Mouse (Mus musculus): Measurements from ENCODE around the gene Vgll4.
A peak's percentile ranks its signal among the peaks of the same experiment; 100 is the strongest.

Gene Vgll4

DNA sequence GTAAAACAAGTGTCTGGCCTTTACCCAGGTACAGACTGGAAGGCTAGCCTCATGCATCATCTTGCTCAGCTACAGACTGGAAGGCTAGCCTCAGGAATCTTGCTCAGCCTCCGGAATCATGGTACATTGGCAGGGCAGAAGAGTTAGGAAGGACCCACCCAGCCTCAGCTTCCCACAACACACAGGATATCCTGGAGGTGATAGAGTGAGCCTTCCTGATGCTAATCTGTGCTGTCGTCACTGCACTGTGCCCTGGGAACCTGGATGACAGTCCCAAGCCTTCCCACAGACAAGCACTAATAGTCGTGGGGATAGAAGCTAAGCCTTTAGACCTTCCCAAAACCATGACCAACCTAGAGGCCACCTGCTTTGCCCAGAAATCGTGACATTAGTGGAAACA lies 103.2 kb downstream of the Vgll4 start:
- DNase-seq = peak; percentile 96

DNA sequence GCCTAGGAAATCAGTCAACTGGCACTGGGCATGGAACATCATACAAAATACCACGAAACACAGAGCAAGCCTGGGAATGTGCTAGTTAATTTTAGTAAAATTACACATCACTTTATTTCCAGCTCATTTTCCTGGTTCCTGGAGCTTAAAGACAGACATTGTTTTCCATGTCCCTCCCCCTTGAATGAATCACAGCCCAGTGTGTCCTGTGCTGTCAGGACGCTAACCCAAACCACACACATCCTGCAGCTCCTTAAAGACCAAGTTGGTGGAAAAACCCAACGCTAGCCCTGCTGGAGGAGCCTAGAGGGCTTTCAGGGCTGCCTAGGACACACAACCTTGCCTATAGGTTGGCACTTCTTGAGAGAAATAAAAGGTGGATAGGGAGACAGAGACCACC lies 103.7 kb downstream of the Vgll4 start:
- DNase-seq = no peak

DNA sequence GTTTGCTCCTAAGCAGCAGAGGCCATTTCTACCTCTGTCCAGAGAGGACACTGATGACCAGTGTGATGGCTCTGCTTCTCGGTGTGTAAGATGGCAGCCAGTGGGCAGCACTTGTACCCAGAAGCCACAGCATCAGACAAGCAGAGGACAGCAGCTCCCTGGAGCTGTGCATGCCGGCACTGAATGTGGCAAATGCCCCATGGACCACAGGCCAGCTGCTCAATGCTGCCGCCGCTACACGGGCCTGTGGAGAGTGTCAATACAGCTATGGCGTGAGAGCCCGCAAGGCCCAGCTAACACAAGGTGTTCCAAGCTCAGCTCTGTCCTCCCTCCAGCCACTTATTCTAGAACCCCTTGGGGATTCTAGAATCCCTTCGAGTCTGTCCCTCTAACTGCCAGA lies 105.4 kb downstream of the Vgll4 start:
- no peak for DNase-seq

DNA sequence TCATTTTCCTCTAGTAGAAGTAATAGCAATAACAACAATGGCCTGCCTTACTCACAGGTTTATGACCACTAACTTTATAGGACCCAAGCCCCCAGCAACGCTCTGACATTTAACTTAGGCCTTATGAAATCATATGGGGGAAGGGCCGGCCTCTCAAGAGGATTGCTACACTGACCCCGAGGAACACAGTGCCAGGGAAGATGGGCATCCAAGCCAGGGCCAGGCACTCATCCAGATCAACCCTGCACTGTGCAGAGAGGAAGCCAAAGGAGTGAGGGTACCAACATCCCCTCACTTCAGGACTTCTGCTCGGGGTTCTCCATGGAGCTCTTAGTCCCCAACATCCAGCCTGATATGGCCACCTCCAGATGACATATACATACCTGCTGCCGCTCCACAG lies 106.3 kb downstream of the Vgll4 start:
- DNase-seq = no peak

DNA sequence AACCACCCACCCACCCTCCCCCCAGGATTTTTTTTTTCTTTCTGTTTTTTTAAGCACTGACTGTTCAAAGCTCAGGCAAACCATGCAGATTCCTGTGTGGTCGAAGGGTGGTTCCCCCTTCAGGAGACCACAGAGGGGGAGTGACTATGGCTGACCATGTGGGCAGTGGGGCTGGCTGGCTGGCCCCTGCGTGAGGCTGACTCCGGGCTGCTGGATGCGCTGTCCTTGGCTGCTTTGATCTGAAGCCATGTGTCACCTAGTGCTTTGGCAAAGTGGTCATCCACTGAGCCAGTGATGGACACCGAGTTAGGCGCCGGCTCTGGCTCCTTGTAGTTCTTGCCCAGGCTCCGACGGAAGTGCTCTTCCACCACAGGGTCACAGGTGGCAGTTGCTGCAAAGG lies 107.7 kb downstream of the Vgll4 start:
- DNase-seq = no peak

DNA sequence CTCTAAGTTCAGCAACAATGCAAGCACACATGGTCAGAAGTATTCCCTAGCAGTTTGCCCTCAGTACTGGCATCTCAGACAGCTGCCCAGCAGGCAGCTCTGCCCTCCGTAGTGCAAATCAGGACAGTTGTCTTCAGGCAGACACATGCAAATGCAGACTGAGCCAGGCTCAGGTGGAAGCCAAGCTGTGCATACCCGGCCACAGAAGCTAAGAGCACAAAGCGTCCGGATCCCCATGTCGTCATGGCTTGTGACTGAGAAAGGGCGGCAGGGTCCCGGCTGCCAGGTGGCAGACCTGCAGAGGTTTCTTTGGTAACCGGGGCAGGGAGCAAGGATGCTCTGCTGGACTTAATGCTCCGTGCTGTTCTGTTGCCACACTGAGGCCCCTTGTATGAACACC lies 108.2 kb downstream of the Vgll4 start:
- DNase-seq = peak; percentile 92

DNA sequence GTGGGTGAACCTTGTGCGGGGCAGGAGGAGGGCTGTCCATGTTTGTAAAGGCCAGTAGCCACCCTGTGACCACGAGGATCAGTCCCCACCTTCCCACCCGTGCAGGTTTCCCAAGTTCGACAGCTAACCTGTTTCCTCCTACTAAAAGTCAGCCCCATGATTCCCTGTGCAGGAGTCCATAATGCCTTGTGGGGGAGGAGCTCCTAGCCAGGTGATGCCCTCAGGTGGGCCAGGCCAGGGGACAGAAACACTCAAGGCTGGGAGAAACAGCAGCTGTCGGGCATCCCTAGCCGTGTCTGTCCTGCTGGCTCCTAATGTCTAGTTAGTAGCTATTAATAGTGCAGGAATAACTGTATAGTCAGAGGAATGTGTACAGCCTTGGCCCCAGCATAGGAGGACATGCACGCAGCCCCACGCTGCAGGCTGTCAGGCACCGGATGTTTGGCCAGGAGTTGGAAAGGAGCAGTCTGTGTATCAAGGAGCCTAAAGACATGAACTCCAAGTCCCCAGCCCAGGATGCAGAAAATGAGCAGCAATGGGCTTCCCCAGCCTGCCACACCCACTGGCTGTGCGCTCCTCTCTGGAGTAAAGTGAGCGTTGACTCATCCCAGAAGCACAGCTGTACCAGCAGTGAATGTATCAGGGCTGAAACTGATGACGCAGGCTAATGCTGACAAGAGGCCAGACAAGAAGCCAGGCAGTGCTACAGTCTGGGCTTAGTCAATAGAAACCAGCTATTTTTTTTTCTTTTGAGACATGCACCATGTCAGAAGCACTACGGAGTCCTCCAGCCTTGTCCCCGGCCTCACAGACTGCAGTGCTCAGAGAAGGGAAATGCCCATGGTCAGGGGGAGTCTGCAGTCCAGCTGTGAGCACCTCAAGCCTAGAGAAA lies 108.9 kb downstream of the Vgll4 start:
- peak; percentile 98 for DNase-seq

DNA sequence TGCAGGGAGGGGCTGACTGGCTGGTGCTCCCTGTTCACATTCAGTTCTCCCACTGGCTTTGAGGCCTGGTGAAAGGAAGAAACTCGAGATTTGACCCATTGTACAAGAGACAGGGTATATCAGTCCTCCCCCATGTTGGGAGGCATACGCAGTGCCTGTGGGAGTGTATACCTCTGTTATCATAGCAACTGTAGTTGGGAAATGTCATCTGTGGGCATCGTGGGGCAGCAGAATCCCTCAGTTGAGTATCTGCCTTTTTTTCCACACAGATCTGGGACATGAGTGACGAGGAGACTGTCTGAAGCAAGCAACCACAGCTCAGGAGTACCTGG lies 111.1 kb downstream of the Vgll4 start:
- no peak for DNase-seq

DNA sequence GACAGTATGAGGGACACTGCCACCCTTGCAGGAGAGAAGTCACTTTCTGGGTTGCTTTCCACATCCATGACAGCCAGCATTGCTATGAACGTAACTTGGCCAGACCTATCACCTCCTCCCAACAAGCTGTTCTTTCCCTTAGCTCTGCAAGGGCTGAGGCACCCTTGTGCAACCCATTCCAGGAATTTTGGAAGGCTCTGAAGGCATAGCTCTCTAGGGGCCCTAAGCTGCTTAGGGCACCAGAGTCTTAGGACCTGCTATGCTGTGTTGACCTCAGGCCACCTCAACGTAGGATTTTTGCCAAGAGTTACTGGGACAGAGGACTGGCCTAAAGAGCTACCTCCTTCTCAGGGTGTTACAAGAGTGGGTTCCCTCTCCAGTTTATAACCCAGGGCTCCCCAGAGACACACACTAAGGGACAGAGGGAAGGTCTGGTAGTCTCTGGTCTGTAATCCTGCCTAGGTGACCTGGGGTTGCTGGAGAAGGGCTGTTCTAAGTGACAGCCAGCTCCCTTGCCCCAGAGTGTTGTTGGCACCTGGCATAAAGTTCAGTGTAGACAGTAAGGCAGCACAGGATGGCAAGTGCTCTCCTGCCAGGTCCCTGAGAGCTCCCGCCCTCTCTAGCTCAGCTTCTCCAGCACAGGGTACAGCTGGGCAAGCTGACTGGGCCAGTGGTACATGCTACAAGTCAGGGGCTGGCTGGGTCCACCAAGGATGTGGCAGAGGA lies 111.6 kb downstream of the Vgll4 start:
- DNase-seq = peak; percentile 93

DNA sequence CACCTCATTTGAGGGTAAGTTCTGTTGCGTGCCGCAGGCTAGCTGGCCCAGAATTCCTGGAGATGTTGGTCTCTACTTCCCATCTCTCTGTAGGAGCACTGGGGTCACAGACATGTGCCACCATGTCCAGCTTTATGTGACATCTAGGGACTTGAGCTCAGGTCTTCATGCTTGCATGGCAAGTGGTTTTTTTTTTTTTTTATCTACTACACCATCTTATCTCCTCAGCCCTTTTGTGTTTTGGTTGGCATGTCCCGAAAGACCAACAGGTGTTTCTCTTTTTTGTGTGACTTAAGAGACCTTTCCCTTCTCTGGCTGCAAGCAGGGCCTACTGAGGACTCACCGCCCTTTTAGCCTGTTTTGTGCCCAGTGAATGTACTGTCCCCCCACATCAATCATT lies 113.3 kb downstream of the Vgll4 start:
- DNase-seq = no peak

DNA sequence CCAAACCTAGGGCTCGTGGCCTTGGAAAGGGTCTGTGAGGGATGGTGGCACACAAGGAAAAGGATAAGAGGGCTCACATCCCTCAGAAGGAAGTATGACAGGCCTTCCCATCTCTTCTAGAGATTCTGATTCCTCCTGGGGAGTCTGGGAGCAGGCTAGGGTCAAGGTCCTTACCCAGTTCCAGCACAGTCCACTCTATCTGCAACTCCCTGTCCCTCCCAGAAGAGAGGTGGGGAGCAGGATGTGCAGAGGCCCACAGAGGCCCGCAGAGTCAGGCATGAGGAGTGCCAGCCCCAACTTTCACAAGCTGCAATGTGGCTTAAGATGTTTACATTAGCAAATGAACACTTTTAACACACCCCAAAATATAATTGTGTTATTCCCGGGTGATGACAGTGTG lies 114.2 kb downstream of the Vgll4 start:
- no peak for DNase-seq

DNA sequence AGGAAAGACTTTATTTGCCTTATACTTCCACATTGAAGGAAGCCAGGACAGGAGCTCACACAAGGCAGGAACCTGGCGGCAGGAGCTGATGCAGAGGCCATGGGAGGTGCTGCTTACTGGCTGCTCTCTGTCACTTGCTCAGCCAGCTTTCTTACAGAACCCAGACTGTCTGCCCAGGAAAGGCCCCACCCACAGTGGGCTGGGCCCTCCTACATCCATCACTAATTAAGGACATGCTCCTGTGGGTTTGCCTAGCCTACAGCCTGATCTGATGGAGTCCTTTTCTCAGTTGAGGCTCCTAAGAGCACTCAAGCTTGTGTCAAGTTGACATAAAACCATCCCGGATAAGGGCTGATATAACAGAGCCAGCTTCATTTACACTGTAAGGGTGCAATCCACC lies 115.4 kb downstream of the Vgll4 start:
- DNase-seq = no peak

DNA sequence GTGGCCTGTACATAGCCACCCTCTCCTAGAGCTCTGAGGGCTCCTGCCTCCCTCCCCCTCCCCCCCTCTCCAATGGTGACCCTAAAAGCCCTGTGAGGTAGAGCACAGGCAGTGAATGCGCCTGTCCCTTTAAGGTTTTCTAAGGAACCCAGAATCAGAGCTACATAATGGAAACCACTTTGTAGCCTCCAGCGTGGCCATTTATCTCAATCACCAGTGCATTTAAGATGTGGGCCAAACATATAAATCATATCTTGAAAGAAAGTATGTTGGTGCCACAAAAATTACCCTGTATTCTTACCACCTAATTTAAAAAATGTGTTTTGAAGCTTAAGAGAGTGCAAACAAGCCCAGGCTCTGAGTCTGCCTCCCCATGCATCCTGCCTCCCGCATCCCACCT lies 117.1 kb downstream of the Vgll4 start:
- no peak for DNase-seq

DNA sequence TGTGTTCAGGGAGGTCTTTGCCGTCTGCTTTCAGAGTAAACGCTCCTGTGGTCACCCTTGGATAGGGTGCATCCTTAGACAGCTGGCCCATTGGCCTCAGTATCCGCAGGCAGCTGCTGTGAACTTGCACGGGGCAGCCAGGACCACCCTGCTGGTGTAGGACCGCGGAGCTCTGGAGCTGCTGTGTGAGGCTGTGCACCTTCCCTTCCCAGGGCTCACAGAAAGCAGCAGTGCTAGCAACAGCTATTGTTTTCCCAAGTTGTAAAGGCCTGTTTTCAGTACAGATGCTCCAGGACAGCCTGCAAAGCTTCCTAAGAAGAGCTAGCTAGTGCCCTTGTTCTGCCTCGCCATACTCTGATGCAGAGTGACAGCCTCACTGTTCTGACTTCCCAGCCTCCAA lies 118.1 kb downstream of the Vgll4 start:
- no peak for DNase-seq

DNA sequence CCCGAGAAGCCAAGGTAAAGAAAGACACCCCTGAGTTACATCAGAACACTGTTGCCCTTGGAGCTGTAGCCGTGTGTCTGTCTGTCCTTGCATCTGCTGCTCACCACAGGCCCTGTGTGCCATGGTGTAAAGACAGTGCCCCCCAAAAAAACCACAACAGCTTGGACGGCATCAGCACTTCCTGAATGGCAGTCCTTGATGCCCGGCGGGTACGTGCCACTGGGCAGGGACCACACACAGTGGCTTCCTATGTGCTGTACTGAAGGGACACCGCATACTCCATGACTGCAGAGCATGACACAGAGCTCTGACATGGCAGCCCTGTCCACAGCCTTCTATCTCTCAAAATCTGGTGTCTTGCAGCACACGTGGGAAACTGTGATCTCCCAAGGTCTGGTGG lies 120.0 kb downstream of the Vgll4 start:
- DNase-seq = no peak

DNA sequence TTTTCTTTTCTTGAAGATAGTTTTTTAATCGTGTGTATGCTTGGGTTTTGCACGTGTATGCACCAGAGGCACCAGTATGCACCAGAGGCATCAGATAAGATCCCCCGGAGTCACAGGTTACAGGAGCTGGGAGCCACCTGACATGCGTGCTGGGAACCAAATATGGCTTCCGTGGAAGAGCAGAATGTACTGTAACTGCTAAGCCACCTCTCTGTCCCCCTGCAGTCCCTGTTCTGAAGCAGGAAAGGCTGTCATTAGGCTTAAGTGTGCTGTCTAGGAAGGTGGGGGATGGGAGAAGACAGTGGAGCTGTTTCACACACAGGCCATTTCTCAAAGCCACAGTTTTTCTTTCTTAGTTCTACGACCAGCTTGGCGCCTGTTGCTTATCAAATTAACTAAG lies 121.0 kb downstream of the Vgll4 start:
- no peak for DNase-seq

DNA sequence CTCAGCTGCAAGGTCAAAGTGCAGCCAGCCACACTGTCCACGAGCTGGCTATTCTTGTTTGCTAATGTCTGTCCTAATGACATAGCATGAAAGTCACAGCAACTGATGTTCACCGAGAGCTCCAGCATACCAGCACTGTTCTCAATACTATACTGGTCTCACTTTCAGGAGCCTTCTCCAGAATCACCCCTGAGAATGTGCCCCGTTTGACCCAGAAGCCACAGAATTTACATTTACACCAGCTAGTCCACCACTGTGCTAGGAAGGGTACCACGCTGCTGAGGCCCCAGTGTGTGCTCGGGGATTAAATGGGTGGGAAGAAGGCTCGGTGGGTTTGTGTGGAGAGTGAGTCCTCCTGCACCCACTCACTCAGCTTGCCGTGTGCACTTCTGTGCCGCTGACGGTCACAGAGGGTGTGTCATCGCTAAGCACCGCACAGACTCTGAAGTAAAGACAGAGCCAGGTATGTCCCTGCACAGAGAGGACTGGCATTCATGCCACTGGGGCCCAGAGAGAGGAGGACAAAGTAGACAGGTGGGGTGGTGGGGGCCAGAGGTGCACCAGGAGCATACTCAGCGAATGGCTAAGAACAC lies 122.1 kb downstream of the Vgll4 start:
- DNase-seq = no peak

DNA sequence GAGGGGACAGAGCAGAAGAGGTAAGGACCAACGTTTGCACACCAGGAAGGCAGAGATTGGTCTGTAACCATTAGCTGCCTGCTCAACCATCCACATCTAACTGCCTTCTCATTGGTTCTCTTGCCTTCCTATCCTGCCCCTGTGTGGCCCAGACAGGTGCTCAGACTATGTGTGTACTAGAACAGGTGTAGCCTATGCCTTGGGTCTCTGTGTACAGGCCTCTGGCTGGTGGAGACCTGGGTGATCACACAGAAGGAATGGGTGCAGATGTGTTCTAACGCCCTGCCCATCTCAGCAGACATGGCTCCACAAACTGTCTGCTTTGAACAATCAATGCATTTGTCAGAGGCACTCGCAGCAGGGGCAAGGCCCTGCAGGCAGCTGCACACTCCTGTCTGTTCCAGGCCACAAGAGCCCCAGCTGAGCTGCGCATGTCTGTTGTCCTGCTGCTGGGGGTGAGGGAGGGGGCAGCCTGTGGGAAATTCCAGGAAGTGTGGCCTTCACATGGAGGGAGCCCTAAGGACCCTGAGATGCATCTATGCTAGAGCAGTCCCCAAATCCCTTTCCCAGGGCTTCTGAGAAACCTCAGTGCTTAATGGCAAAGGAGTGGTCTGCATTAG lies 123.5 kb downstream of the Vgll4 start:
- no peak for DNase-seq

DNA sequence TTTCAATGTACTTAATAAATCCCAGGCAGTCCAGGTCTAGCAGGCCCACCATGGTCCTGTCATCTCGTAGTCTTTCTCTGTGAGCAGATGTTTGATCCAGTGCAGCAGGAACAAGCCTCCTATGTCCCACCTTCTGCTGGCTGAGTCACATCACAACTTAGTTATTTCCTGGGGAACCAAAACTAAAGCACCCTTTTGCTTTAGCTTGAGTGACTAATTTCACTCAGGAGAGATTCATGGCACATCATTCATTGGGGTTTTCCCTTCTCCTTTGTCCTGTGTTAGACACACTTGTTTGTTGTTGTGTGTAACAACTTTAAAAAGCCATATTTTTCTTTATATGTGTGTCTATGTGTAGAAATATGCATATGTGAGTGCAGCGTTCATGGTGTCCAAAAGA lies 126.9 kb downstream of the Vgll4 start:
- no peak for DNase-seq

DNA sequence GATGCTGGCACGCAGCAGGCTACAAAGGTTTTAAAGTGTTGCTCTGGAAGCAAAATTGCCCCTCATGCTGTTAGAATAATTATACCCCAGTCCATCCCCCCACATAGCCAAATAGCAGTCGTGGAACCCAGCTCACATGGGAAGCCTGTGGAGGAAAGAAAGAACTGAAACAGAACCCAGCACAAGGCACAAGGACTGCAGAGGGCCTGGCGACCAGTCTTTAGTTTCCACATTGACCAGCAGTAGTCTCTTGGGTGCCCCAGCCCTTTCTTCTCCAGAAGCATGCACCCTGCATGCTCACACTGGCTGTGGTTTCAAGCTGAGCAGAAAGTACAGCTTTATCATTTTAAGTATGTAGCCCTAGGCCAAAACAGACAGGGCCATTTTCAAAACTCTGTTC lies 127.7 kb downstream of the Vgll4 start:
- no peak for DNase-seq

DNA sequence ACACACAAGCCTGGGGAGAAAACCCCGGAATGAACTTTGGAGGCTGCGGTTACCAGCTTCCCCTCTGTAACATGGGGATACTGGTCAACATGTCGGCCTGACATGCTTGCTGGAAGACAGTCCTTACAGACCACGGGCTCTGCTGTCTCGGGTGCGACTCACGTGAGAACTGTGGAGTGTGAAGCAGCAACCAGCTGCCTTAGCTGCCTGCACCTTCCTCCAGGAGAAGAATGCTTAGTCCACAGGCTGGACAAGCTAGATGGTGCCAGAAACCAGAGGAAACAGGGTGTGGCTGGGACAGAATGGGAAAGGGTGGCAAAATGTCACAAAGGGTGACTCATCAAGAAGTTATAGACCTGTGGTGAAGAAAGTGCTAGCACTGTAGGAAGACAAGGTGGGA lies 129.8 kb downstream of the Vgll4 start:
- DNase-seq = peak; percentile 95

DNA sequence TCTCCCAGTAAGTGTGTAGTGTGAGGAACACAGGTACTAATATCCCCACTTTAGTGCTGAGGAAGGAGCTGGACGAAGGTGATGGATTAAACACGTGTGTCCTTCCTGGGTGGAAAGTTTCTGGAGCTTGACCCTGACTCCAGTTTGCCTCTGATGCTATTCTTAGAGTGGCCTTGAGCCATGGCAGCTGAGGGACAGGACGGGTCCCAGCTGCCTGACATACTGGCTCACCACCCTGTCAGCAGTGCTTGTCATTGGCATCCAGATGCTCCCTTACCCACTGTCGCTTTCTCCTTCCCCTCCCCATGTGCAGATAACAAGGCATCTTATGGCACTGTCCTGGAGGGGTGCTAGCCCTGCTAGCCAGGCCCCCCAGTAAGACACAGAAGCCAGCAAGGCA lies 130.9 kb downstream of the Vgll4 start:
- peak; percentile 97 for DNase-seq

DNA sequence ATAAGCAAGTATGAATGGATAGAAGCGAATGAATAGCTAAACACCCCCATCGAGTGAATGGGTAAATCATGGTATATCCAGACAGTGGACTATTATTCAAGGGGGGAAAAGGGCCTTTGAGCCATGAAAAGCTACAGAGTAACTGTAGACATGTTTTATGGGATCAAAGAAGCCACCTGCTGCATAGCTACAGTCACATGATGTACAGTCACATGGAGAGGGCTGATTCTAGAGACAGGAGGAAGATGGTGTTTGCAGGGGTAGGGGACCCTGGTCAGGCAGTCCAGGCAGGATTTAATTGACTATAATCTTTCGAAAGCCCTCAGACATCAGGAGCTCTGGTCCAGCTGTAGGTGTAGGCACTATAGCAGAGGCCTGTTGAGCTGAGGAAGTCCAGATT lies 133.4 kb downstream of the Vgll4 start:
- no peak for DNase-seq

DNA sequence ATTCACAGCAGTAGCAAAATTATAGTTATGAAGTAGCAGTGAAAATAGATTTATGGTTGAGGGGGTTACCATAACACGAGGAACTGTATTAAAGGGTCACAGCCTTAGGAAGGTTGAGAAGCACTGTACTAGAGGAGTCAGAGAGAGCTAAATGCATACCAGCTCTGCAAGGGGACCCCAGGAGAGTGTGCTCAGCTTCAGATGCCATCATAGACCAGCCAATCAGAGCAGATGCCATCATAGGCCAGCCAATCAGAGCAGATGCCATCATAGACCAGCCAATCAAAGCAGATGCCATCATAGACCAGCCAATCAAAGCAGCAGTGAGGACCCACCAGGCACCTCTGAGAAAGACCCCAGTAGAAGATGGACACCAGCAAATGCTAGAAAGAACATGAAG lies 134.0 kb downstream of the Vgll4 start:
- no peak for DNase-seq
